ENCODE assay signal across 8 mouse cellular contexts in the genomic region with DNA sequence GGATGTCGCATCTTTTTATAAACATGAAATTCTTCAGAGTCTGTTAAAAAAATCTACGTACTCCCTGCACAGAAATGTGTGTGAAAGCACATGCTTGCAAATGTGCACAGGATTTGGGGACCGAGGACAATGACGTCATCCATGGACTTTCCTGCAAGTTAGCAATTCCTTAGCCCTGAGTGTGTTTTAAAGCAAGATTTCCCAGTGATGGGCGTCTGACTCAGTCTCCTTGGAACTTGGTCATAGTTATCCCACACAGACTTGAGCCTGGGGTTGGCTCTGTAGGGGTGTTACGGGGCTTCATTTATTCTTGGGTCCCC. TPM values are rescaled to one million over a fixed set of nuclear protein-coding genes. Genes with fewer than 3 reads are reported as not detected.
DNase-seq lines count a peak whose midpoint lies in the region; ATAC-seq and TF ChIP-seq lines count a peak whose summit lies in the region.

No protein-coding gene starts in this region.

- TF ChIP-seq CTCF in liver, postnatal 0 days (IDR thresholded peaks at IDR 0.05; ENCODE audit: low read depth), result no peak

- H3K9ac ChIP-seq in heart, embryonic 13.5 days, result peak overlapping the region; percentile 86; the same call in 1 of the 2 replicates
- peak overlapping the region; percentile 81 for H3K9ac ChIP-seq in liver, postnatal 0 days (replicated peaks)

- peak; percentile 34 to 35 for DNase-seq in left cerebral cortex, adult 18-20 months (ENCODE audit: low spot score in 2 of 2)
- DNase-seq in left cerebral cortex, adult 11 months (ENCODE audit: low spot score), result no peak
- DNase-seq in brain, adult 2 months (ENCODE audit: low read depth, low spot score), result peak; percentile 71
- no peak for DNase-seq in liver, postnatal 0 days

- no peaks in the 10 kb centered on the region for H3K9me3 ChIP-seq in heart, embryonic 13.5 days
- H3K9me3 ChIP-seq in liver, postnatal 0 days (ENCODE audit: low read length), result no peaks in the 10 kb centered on the region

- H3K27me3 ChIP-seq in heart, embryonic 13.5 days (replicated peaks), result no peaks in the 10 kb centered on the region
- no peaks in the 10 kb centered on the region for H3K27me3 ChIP-seq in liver, postnatal 0 days (ENCODE audit: insufficient read depth, low read length)

- no peaks in the 10 kb centered on the region for H3K36me3 ChIP-seq in heart, embryonic 13.5 days
- H3K36me3 ChIP-seq in liver, postnatal 0 days (replicated peaks; ENCODE audit: insufficient read depth, low read length), result no peaks in the 10 kb centered on the region; the same call in 1 of the 2 replicates

- ATAC-seq in heart, embryonic 13.5 days (ENCODE audit: extremely low read depth, insufficient number of reproducible peaks, low FRiP score, low TSS enrichment), result no peak
- ATAC-seq in liver, postnatal 0 days, result no peak
- ATAC-seq in monocyte, adult 5-6 weeks (replicated peaks; ENCODE audit: insufficient number of reproducible peaks, low FRiP score, low TSS enrichment, poor library complexity, severe bottlenecking), result no peak
- no peak for ATAC-seq in granulocyte monocyte progenitor cell, adult 5-6 weeks (replicated peaks; ENCODE audit: poor library complexity, severe bottlenecking)
- no peak for ATAC-seq in megakaryocyte progenitor cell, adult 5-6 weeks (replicated peaks; ENCODE audit: poor library complexity)

- H3K4me3 ChIP-seq in heart, embryonic 13.5 days, result peak overlapping the region; percentile 86
- peak overlapping the region; percentile 72 for H3K4me3 ChIP-seq in liver, postnatal 0 days (ENCODE audit: low read depth, low read length)

- H3K4me2 ChIP-seq in heart, embryonic 13.5 days, result peak overlapping the region; percentile 98
- H3K4me2 ChIP-seq in liver, postnatal 0 days (ENCODE audit: low read depth, low read length), result peak overlapping the region; percentile 86

- no peak for TF ChIP-seq EP300 in liver, postnatal 0 days (IDR thresholded peaks at IDR 0.05; ENCODE audit: low read depth)

- H3K27ac ChIP-seq in heart, embryonic 13.5 days (replicated peaks), result no peak overlapping the region
- peak overlapping the region; percentile 93; the same call in 1 of the 2 replicates for H3K27ac ChIP-seq in liver, postnatal 0 days (ENCODE audit: low read depth)

- WGBS in heart, embryonic 13.5 days, result 39% methylated on average over 6 of the region's 6 CpGs
- 50% methylated on average over 6 of the region's 6 CpGs for WGBS in liver, postnatal 0 days (ENCODE audit: insufficient replicate concordance)

- H3K4me1 ChIP-seq in heart, embryonic 13.5 days, result peaks cover 19% of the 10 kb centered on the region
- H3K4me1 ChIP-seq in liver, postnatal 0 days (ENCODE audit: insufficient read depth), result peaks cover 38% of the 10 kb centered on the region

RNA-seq across cellular contexts. Expression of a gene that starts 1.6 kb away (rescaled TPM):
- total RNA-seq in left cerebral cortex, adult 18-20 months (2021), result 10 to 100 TPM in 1 of 2 experiments, 1 to 10 TPM in 1; 7.4 to 14.0 TPM
- 6.6 and 7.4 TPM in 2 replicates for polyA plus RNA-seq in heart, embryonic 13.5 days (2015; fragmentation: Nextera tagmentation; extraction: Ambion mirVana)
- 23.8 and 31.1 TPM in 2 replicates for polyA plus RNA-seq in liver, postnatal 0 days (2015; fragmentation: Nextera tagmentation; extraction: Ambion mirVana)
- total RNA-seq in monocyte, adult 5-6 weeks (2017), result 16.9 to 24.0 TPM (median 22.9 TPM) in 3 replicates
- 25.4 and 26.0 TPM in 2 replicates for total RNA-seq in granulocyte monocyte progenitor cell, adult 5-6 weeks (2014; fragmentation: Nextera tagmentation)
- total RNA-seq in granulocyte monocyte progenitor cell, adult 5-6 weeks (2017), result 14.3 and 26.1 TPM in 2 replicates
- 22.2 and 27.2 TPM in 2 replicates for total RNA-seq in megakaryocyte progenitor cell, adult 5-6 weeks (2015)
- total RNA-seq in megakaryocyte progenitor cell, adult 5-6 weeks (2017), result 21.3 and 27.5 TPM in 2 replicates

Comparison
In these comparisons a context has a peak if more than half of its experiments do, and no peak if none do; other contexts are left out.
1. DNase-seq: peak in left cerebral cortex, adult 18-20 months (2 of 2) and brain, adult 2 months (single experiment); none in left cerebral cortex, adult 11 months (single experiment) and liver, postnatal 0 days (single experiment).